Mouse (Mus musculus) lung, postnatal 0 days (tissue): ENCODE measurements at regions not wholly inside any gene's neighbourhood (a gene's known extent, or its start where the extent isn't known, plus 50 kb on each side); places are given as distances from the start of the nearest gene placed in this dataset.

ENCODE experiments used
- ATAC-seq: fragments of 200-750 bp; cut with Nextera tagmentation; 2 replicates; pipeline ENCODE4 v1.8.0; 2017; ENCODE audit warnings: moderate library complexity
- DNase-seq: peaks from one replicate; pipeline ENCODE4 v3.0.0-alpha.2; 2016; ENCODE audit warnings: low spot score
- H3K27ac ChIP-seq: fragments of 300-500 bp; sonication (generic); 2 replicates; pipeline ENCODE4 v1.5.1; 2014; ENCODE audit warnings: antibody characterized with exemption, mild to moderate bottlenecking, low read length, mixed read lengths
- H3K27me3 ChIP-seq: fragments of 300-500 bp; sonication (generic); replicated peaks from 2 replicates; pipeline ENCODE4 v1.6.1; 2014; ENCODE audit warnings: low read length, mixed read lengths; ENCODE audit not compliant: insufficient read depth
- H3K36me3 ChIP-seq: fragments of 300-500 bp; sonication (generic); 2 replicates; pipeline ENCODE4 v1.6.1; 2014; ENCODE audit warnings: low read length, mixed read lengths; ENCODE audit not compliant: insufficient read depth
- H3K4me1 ChIP-seq: fragments of 300-500 bp; sonication (generic); 2 replicates; pipeline ENCODE4 v1.6.1; 2014; ENCODE audit warnings: antibody characterized with exemption, low read depth, low read length, mixed read lengths; ENCODE audit not compliant: insufficient read depth
- H3K4me2 ChIP-seq: fragments of 300-500 bp; sonication (generic); replicated peaks from 2 replicates; pipeline ENCODE4 v1.6.1; 2014; ENCODE audit warnings: low read depth, mild to moderate bottlenecking, low read length, moderate library complexity, mixed read lengths
- H3K4me3 ChIP-seq: fragments of 300-500 bp; sonication (generic); 2 replicates; pipeline ENCODE4 v1.5.1; 2014; ENCODE audit warnings: low read depth, low read length
- H3K9ac ChIP-seq: fragments of 300-500 bp; sonication (generic); replicated peaks from 2 replicates; pipeline ENCODE4 v1.6.1; 2014; ENCODE audit warnings: low read depth, mild to moderate bottlenecking
- H3K9me3 ChIP-seq: fragments of 300-500 bp; sonication (generic); 2 replicates; pipeline ENCODE4 v1.6.1; 2016; ENCODE audit warnings: low read length, mixed read lengths
- CTCF ChIP-seq: IDR thresholded peaks from 2 replicates; pipeline ENCODE4 v1.5.1; 2016; ENCODE audit warnings: antibody characterized with exemption, mild to moderate bottlenecking
- EP300 ChIP-seq: IDR thresholded peaks from 2 replicates; pipeline ENCODE4 v1.6.1; 2016; ENCODE audit warnings: antibody characterized with exemption, mild to moderate bottlenecking, control low read depth
- WGBS: fragments of 180-500 bp; shearing (Covaris S2); extraction: QIAGEN DNeasy Blood & Tissue Kit; methylation state at CpG from one replicate; pipeline ENCODE4 v1.1.7; 2014; 5-methylcytosine and 5-hydroxymethylcytosine counted together

GRCm38 (mm10) chr15:68707306-68707705 lies 2206.6 kb upstream of the Lrrc6 start:
- TF ChIP-seq CTCF (no peak), EP300 (no peak)
- Histone ChIP-seq H3K36me3 (no peaks in the 10 kb centered on the region), H3K4me2 (no peak overlapping the region), H3K4me3 (no peak overlapping the region), H3K9me3 (no peaks in the 10 kb centered on the region), H3K27me3 (no peaks in the 10 kb centered on the region), H3K4me1 (no peaks in the 10 kb centered on the region), H3K9ac (no peak overlapping the region), H3K27ac (no peak overlapping the region)
- ATAC-seq (no peak), DNase-seq (no peak)
- 83% methylated on average over 3 of the region's 3 CpGs for WGBS

GRCm38 (mm10) chr15:68695041-68695650 lies 2194.4 kb upstream of the Lrrc6 start:
- no peaks in the 10 kb centered on the region for H3K9me3 ChIP-seq
- no peaks in the 10 kb centered on the region for H3K27me3 ChIP-seq
- ATAC-seq (no peak), DNase-seq (no peak)
- WGBS, result 34% methylated on average over 5 of the region's 5 CpGs
- H3K36me3 ChIP-seq, result no peaks in the 10 kb centered on the region
- H3K4me3 ChIP-seq, result no peak overlapping the region
- no peaks in the 10 kb centered on the region for H3K4me1 ChIP-seq
- no peak overlapping the region for H3K9ac ChIP-seq
- TF ChIP-seq EP300 (no peak), CTCF (no peak)
- no peak overlapping the region for H3K27ac ChIP-seq
- no peak overlapping the region for H3K4me2 ChIP-seq

GRCm38 (mm10) chr15:68667462-68667861 lies 2166.8 kb upstream of the Lrrc6 start:
- ATAC-seq (no peak), DNase-seq (no peak)
- no peak overlapping the region for H3K27ac ChIP-seq
- H3K9me3 ChIP-seq, result no peaks in the 10 kb centered on the region
- no peak overlapping the region for H3K9ac ChIP-seq
- TF ChIP-seq CTCF, result no peak
- TF ChIP-seq EP300, result no peak
- H3K4me2 ChIP-seq, result no peak overlapping the region
- H3K27me3 ChIP-seq, result no peaks in the 10 kb centered on the region
- no peaks in the 10 kb centered on the region for H3K36me3 ChIP-seq
- H3K4me1 ChIP-seq, result no peaks in the 10 kb centered on the region
- H3K4me3 ChIP-seq, result no peak overlapping the region
- 82% methylated on average over 1 of the region's 1 CpGs for WGBS

DNA sequence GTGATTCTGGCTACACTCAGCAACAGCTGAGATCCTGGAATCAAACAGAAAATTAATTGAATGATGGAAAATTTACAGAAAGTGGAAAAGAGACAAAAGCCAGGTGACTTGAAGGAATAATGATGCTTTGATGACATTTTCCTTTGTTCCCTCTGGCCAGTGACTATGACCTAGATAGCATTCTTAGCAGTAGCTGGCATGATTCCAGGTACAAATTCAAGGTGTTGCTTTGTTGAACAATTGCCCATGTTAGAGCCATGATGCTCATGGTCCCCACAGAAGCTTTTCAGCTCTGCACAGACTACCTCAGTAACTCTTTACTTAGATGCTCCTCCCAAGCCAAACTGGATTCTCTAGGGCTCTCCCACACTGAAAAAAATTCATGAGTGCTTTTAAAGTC lies 2164.6 kb upstream of the Lrrc6 start:
- Histone ChIP-seq H3K27me3 (no peaks in the 10 kb centered on the region), H3K4me2 (no peak overlapping the region), H3K9me3 (no peaks in the 10 kb centered on the region), H3K4me1 (no peaks in the 10 kb centered on the region), H3K36me3 (no peaks in the 10 kb centered on the region), H3K27ac (no peak overlapping the region), H3K9ac (no peak overlapping the region), H3K4me3 (no peak overlapping the region)
- DNase-seq (no peak), ATAC-seq (no peak)
- TF ChIP-seq EP300 (no peak), CTCF (no peak)

DNA sequence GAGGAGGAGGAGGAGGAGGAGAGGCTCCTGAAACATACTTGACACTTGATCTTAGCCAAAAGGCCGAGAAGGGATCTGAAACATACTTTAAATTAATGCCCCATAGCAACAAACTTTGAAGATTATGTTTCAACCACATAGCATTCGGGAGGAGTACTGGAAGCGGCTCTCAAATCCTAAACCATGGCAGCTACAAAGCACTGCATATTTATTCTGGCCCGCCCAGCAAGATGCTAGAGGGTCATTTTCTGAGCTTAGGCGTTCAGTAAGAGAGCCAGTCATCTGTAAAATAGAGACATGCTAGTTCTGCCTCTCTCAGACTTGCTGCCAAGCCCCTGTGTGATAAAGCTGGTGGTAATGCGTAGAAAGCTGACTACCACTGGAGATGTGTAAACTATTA lies 2156.0 kb upstream of the Lrrc6 start:
- Histone ChIP-seq H3K27me3 (no peaks in the 10 kb centered on the region), H3K36me3 (no peaks in the 10 kb centered on the region), H3K4me2 (no peak overlapping the region), H3K9me3 (no peaks in the 10 kb centered on the region), H3K4me1 (no peaks in the 10 kb centered on the region), H3K9ac (no peak overlapping the region), H3K27ac (no peak overlapping the region), H3K4me3 (no peak overlapping the region)
- 54% methylated on average over 6 of the region's 6 CpGs for WGBS
- TF ChIP-seq EP300 (no peak), CTCF (no peak)
- ATAC-seq, result no peak
- no peak for DNase-seq

DNA sequence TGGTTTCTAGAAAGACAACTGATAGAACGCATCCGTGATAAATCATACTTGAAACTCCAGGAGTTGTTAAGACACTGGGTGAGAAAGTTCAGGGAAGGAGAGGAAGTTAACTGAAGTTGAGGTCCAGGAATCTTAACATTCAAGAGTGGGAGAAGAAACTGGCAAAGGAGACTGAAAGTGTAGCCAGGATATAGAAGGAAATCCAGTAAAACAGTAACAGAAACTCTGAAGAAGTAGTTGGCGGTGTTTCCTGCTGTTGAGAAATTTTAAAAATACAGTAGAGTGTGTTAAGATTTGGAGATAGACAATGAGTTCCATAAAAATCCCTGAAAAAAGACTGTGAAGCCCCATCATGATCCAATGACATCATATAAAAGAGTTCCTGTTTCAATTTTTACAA lies 2154.3 kb upstream of the Lrrc6 start:
- H3K4me1 ChIP-seq, result no peaks in the 10 kb centered on the region
- no peak for ATAC-seq
- WGBS, result 87% methylated on average over 3 of the region's 3 CpGs

GRCm38 (mm10) chr15:68650609-68651008 lies 2149.9 kb upstream of the Lrrc6 start:
- DNase-seq, result no peak
- Histone ChIP-seq H3K27me3 (no peaks in the 10 kb centered on the region), H3K4me3 (no peak overlapping the region), H3K36me3 (no peaks in the 10 kb centered on the region), H3K9ac (no peak overlapping the region), H3K4me1 (no peaks in the 10 kb centered on the region), H3K4me2 (no peak overlapping the region), H3K9me3 (no peaks in the 10 kb centered on the region), H3K27ac (no peak overlapping the region)
- TF ChIP-seq EP300 (no peak), CTCF (no peak)
- no peak for ATAC-seq
- WGBS, result 37% methylated on average over 2 of the region's 2 CpGs

More for the DNA sequence above, 2154.3 kb upstream of the Lrrc6 start:
- Histone ChIP-seq H3K4me3 (no peak overlapping the region), H3K9ac (no peak overlapping the region), H3K36me3 (no peaks in the 10 kb centered on the region), H3K27me3 (no peaks in the 10 kb centered on the region), H3K9me3 (no peaks in the 10 kb centered on the region), H3K4me2 (no peak overlapping the region), H3K27ac (no peak overlapping the region)
- DNase-seq, result no peak
- TF ChIP-seq EP300 (no peak), CTCF (no peak)
